34 mouse cellular contexts compared by ENCODE assay signal in genomic region chr15:6454461-6454860, GRCm38 (mm10). TPM values are rescaled to one million over a fixed set of nuclear protein-coding genes. Genes with fewer than 3 reads are reported as not detected.
"Had no signal": no experiment of that assay in that cellular context is flagged by ENCODE, and none has a peak within 500 bp of the region (broad histone marks: within the 10 kb centered on the region; RNA-seq: fewer than 3 reads in every experiment).

No protein-coding gene starts in this region.

- H3K27ac ChIP-seq: embryonic facial prominence, embryonic 12.5 days; embryonic facial prominence, embryonic 13.5 days; embryonic facial prominence, embryonic 15.5 days; forebrain, embryonic 10.5 days; forebrain, embryonic 12.5 days; forebrain, embryonic 13.5 days; forebrain, embryonic 15.5 days; gastrocnemius, adult 2 months; heart, adult 2 months had no signal

- H3K9me3 ChIP-seq: embryonic facial prominence, embryonic 12.5 days; embryonic facial prominence, embryonic 13.5 days; embryonic facial prominence, embryonic 15.5 days; forebrain, embryonic 10.5 days; forebrain, embryonic 12.5 days; forebrain, embryonic 13.5 days; forebrain, embryonic 15.5 days had no signal

- H3K4me2 ChIP-seq: embryonic facial prominence, embryonic 12.5 days; embryonic facial prominence, embryonic 13.5 days; embryonic facial prominence, embryonic 15.5 days; forebrain, embryonic 12.5 days; forebrain, embryonic 13.5 days; forebrain, embryonic 15.5 days had no signal

- H3K9ac ChIP-seq: embryonic facial prominence, embryonic 12.5 days; embryonic facial prominence, embryonic 13.5 days; embryonic facial prominence, embryonic 15.5 days; forebrain, embryonic 12.5 days; forebrain, embryonic 13.5 days; forebrain, embryonic 15.5 days; forebrain, postnatal 0 days had no signal

- ATAC-seq: forebrain, embryonic 13.5 days; forebrain, embryonic 14.5 days; forebrain, embryonic 15.5 days; forebrain, embryonic 16.5 days; forebrain, postnatal 0 days had no signal

- H3K36me3 ChIP-seq: embryonic facial prominence, embryonic 12.5 days; embryonic facial prominence, embryonic 13.5 days; embryonic facial prominence, embryonic 15.5 days; forebrain, embryonic 10.5 days; forebrain, embryonic 12.5 days; forebrain, embryonic 15.5 days had no signal

- H3K27me3 ChIP-seq: embryonic facial prominence, embryonic 12.5 days; embryonic facial prominence, embryonic 13.5 days; embryonic facial prominence, embryonic 15.5 days; forebrain, embryonic 12.5 days; forebrain, embryonic 13.5 days; forebrain, embryonic 15.5 days had no signal

- H3K4me1 ChIP-seq: embryonic facial prominence, embryonic 12.5 days; embryonic facial prominence, embryonic 13.5 days; embryonic facial prominence, embryonic 15.5 days; forebrain, embryonic 10.5 days; forebrain, embryonic 12.5 days; forebrain, embryonic 13.5 days; forebrain, embryonic 15.5 days had no signal

- H3K4me3 ChIP-seq: embryonic facial prominence, embryonic 12.5 days; embryonic facial prominence, embryonic 13.5 days; embryonic facial prominence, embryonic 15.5 days; erythroblast, embryonic 14.5 days; forebrain, embryonic 10.5 days; forebrain, embryonic 12.5 days; forebrain, embryonic 13.5 days; forebrain, embryonic 15.5 days; gastrocnemius, adult 2 months; heart, adult 2 months had no signal

- DNase-seq: cerebellum, adult 18-20 months; cerebellum, adult 2 months; cerebellum, adult 8-10 months; cerebellum, adult 9-10 months; cerebellum, adult 9-11 months; cerebellum, postnatal 10 days; cerebellum, postnatal 14 days; cerebellum, postnatal 25 days; cerebellum, postnatal 36 days; embryo, embryonic 11 days; forebrain, postnatal 0 days; gastrocnemius, adult 2 months; gastrocnemius, postnatal 10 days; gastrocnemius, postnatal 14 days; gastrocnemius, postnatal 25 days; gastrocnemius, postnatal 36 days; heart, adult 11 months; heart, adult 18-20 months; heart, adult 2 months had no signal

RNA-seq across cellular contexts. Expression of gene C9, which starts 9.3 kb away (rescaled TPM):
- polyA plus RNA-seq: cerebellum, adult 2 months; cortical plate, adult 2 months; embryonic facial prominence, embryonic 11.5 days; embryonic facial prominence, embryonic 13.5 days; embryonic facial prominence, embryonic 15.5 days; erythroblast, embryonic 14.5 days; forebrain, embryonic 10.5 days; forebrain, embryonic 11.5 days; forebrain, embryonic 12.5 days; forebrain, embryonic 13.5 days; forebrain, embryonic 14.5 days; forebrain, embryonic 15.5 days; forebrain, embryonic 16.5 days; forebrain, postnatal 0 days; frontal cortex, adult 2 months; gonadal fat pad, adult 2 months; heart, adult 2 months had no signal
